Mouse (Mus musculus) WW6 (cell line): ENCODE data around the gene Serpina1e.
"Not testable (repeated sequence)": the region's sequence is repeated elsewhere in the genome, so short reads cannot be mapped to it uniquely, and the experiment has no call there.

Source experiments
- DNase-seq: peaks from one replicate; pipeline ENCODE4 v3.0.0-alpha.2; 2013; ENCODE audit warnings: low read depth, low spot score

Gene Serpina1e

DNA sequence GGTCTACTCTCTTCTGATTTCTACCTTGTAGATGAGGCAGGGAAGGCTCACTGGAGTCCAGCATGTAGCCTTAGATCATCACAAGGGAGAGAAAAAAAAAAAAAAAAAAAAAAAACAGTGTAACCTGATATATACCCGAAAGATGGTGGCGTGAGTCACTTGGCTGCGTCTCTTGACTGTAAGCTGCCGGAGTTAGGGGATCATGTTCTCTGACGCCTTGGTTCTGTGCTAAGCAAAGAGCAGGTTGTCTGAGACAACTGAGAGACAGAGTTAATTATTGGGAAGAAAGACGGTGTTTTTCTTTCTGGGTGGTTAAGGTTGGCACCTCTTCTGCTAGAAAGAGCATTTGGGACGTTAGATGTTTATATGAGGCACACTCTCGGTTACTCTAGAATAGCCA lies 4.1 kb upstream of the Serpina1e start:
- DNase-seq: no peak

DNA sequence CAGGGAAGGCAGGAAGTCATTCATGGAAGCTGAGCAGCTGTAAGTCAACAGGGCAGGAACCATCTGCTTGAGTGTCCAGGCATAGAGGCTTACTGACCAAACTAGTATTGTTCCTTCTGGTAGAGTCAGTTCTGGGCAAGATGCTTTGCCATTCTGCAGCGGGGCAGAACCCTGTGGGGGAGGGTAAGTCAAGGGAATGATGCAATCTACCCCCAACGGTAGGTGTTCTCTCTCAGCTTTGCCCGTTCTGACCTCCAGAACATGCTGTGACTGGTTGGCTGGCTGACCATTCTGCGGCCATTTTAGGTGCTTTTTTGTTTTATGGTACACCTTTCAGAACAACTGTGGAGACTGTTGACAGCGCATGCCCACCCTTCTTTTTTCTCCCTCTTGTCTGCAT lies 3.6 kb upstream of the Serpina1e start:
- DNase-seq: no peak

DNA sequence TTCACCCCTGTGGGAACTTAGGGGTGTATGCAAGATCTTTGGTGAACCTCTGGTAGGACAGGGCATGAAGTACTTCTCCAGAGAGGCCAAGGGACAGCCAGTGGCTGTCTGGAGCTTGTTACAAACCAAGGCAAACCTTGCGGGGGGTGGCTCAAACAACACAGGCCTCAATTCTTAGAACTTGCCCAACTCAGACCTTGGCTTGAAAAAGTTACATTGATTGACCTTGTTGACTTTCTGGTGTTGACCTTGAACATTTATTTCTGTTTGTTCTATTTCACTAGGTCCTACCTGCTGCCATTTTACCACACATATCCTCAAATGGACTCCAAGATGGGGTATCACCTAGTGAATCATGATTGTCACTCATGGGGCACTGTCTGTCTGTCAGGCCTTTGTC lies 2.9 kb upstream of the Serpina1e start:
- DNase-seq: no peak

DNA sequence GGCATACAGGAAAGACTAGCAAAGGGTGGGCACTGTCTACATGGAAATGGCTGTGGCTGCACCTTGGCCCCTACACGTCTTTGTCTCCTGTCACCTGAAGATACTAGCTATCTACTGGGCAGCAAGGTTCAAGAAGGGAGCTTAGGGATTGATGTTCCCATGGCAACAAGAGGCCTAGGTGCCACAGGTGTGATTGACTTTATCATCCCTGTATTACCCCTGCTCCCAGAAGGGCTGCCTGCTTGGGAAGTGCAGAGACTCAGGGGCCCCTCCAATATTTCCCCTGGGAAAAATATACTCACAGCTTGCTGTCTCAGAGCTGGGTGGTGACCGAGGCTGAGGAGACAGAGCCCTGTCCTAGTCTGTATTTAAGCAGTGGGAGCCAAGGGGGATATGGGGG lies 2.2 kb downstream of the Serpina1e start:
- DNase-seq: not testable (repeated sequence)

DNA sequence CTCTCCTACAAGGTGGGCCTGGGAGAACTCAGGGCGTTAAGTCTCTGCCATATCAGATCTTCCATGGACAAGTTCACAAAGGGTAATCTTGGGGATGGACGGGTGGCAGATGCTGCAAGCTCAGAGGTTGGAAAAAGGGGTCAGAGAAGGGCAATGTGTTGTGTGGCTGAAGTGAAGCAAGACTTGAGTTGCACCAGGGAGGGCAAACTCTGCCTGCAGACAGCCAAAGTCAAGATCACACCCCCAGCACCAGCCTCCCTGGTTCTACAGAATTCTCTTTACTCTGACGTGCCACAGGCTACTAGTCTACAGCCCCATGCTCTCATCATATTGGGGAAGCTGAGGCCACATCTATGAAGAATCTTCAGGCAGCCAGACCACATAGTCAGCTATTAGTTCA lies 5.8 kb downstream of the Serpina1e start:
- not testable (repeated sequence) for DNase-seq

DNA sequence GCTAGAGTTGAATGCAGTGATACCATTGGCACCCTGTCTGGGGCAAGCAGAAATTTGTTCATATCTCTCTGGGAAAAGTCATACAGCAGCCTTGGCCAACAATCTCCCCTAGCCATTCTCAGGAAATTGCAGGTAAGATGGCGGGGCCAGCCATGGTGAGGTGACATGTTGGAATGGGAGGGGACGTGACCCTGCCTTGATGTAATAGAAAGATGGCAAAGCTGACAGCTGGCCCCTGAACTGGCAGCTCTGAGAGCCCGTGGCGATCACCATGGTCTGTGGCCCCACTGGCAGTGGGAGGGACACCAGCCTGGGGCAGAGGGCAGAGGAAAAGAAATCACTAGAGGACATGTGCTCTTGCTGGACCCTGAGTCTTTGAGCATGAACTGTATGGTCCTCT lies 12.5 kb downstream of the Serpina1e start:
- DNase-seq: no peak

DNA sequence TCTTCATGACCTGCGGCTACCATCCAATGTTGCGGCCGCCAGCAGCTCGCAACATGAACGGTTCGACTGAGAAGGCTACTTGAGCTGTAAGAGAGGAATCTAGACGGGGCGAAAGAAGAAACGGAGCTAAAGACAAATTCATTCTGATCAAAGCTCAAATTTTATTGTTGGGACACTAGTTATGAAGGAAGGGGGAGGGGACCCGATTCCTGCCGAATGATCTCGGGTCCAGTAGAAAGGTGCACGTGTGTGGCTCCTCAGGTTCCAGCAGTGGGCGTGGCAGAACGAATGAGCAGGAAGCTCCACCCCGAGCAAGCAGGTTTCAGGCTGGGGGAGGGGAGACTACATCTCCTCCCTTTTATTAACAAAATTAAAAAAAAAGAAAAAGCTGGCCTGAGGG lies 49.6 kb downstream of the Serpina1e start:
- not testable (repeated sequence) for DNase-seq

DNA sequence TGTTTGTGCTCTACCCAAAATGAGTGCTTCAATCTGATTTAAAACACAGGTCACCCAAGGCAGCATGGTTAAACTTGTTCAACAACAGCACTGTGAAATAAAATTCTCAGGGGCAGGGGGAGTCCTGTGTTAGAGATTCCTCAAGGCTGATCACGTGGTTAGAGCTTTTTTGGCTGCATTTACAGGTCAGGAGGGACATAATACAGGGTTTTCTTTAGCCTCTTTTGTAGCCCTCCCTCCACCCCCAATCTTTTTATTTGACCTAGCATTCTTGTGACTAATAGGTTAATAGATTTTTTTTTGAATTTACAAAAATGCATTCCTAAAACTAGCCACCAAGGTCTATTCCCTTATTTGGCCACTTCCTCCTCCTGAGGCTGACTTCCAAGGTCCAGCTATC lies 51.0 kb downstream of the Serpina1e start:
- not testable (repeated sequence) for DNase-seq

DNA sequence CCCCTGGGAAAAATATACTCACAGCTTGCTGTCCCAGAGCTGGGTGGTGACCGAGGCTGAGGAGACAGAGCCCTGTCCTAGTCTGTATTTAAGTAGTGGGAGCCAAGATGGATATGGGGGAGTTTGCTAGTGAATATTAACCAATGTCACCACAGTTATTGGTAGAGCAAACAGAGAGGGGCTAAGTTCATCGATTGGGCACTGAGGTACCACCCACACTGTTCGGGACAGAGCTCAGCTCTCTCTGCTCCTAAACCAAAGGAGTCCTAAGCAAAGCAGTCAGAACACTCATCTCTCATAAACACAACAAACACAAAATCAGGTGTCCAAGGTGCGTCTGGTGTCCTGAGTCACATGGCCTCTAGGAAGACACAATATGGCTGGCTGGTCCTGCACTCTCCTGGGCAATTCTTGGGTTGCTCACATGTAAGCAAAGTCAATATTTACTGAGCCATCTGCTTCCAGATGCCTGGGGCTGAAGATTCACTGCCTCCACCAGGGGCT lies 53.9 kb downstream of the Serpina1e start, which contains the start of gene Serpina1c:
TSS of gene Serpina1c (minus strand) at position 51 of the 504 bp plus-strand sequence.
- DNase-seq: not testable (repeated sequence)

DNA sequence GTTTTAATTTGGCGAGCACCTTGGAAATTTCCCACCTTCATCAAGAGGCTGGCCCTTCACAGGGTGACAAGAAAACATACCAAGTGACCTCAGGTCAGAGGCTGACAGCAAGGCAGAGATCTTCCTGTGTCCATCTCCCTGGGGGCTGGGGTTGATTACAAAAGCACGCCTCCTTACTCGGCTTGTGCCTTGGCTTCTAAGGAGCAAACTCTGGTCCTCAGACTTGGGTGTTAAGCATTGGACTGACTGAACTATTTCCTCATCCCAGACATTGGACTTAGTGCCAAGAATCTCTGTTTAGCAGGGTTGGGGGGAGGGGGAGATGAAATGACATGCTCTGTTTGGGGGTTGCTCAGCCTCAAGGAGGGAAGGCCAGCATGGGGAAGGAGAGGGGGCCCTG lies 56.8 kb downstream of the Serpina1e start:
- not testable (repeated sequence) for DNase-seq
